Mouse (Mus musculus) erythroblast, adult 5-6 weeks (primary cell): Measurements from ENCODE around the gene Hesx1. TPM values are rescaled to one million over a fixed set of nuclear protein-coding genes. Genes with fewer than 3 reads are reported as not detected.
A peak's percentile ranks its signal among the peaks of the same experiment; 100 is the strongest.

Source experiments
- ATAC-seq: replicated peaks from 2 replicates; pipeline ENCODE4 v1.8.0; 2016; ENCODE audit warnings: moderate number of reproducible peaks, mild to moderate bottlenecking, moderate TSS enrichment, inconsistent platforms; ENCODE audit not compliant: poor library complexity, low FRiP score, severe bottlenecking
- total RNA-seq, 2 experiments: library from RNA; stranded (forward) in 1 of 2; stranded (reverse) in 1 of 2; fragments of 150-400 nt in 1 of 2; fragments of 200-764, 138-1000 nt in 1 of 2; gene quantifications; 2 replicates each; pipeline versions ENCODE4 v1.2.3 to v1.2.4; 2015 to 2017; ENCODE audit warnings: low replicate concordance in 2 of 2

The Hesx1 gene
- total RNA-seq, 2 experiments from 2014 or later, result not detected

GRCm38 (mm10) chr14:27005937-27006336, 11.7 kb downstream of the Hesx1 start:
- ATAC-seq, result no peak

GRCm38 (mm10) chr14:27011561-27011960, 17.3 kb downstream of the Hesx1 start:
- no peak for ATAC-seq

- no peak for ATAC-seq
Observed at GRCm38 (mm10) chr14:27013658-27014057, 19.4 kb downstream of the Hesx1 start.

GRCm38 (mm10) chr14:27017936-27018335, 23.7 kb downstream of the Hesx1 start:
- ATAC-seq, result no peak

GRCm38 (mm10) chr14:27019850-27020249, 25.6 kb downstream of the Hesx1 start:
- ATAC-seq, result no peak

- ATAC-seq, result peak; percentile 64; the same call in 1 of the 2 replicates
Observed at GRCm38 (mm10) chr14:27022876-27023275, 28.7 kb downstream of the Hesx1 start.

GRCm38 (mm10) chr14:27024664-27025063, 30.4 kb downstream of the Hesx1 start:
- ATAC-seq, result no peak

GRCm38 (mm10) chr14:27029771-27030173, 35.6 kb downstream of the Hesx1 start:
- ATAC-seq, result no peak

- ATAC-seq, result no peak
Observed at GRCm38 (mm10) chr14:27031142-27031541, 36.9 kb downstream of the Hesx1 start.

- no peak for ATAC-seq
Observed at GRCm38 (mm10) chr14:27037513-27037912, 43.3 kb downstream of the Hesx1 start.

GRCm38 (mm10) chr14:27038783-27039182, 44.6 kb downstream of the Hesx1 start, which contains the start of gene Il17rd:
TSS of gene Il17rd (plus strand) at chr14:27038941.
- ATAC-seq, result no peak

- ATAC-seq, result no peak
Observed at GRCm38 (mm10) chr14:27039281-27040248, 45.3 kb downstream of the Hesx1 start.

GRCm38 (mm10) chr14:27040451-27040850, 46.2 kb downstream of the Hesx1 start:
- no peak for ATAC-seq

GRCm38 (mm10) chr14:27042280-27042983, 48.2 kb downstream of the Hesx1 start:
- ATAC-seq, result no peak

GRCm38 (mm10) chr14:27043416-27043815, 49.2 kb downstream of the Hesx1 start:
- no peak for ATAC-seq

GRCm38 (mm10) chr14:27044221-27044966, 50.2 kb downstream of the Hesx1 start:
- ATAC-seq, result no peak

- ATAC-seq, result no peak
Observed at GRCm38 (mm10) chr14:27044967-27045361, 50.7 kb downstream of the Hesx1 start.

- no peak for ATAC-seq
Observed at GRCm38 (mm10) chr14:27048231-27048956, 54.2 kb downstream of the Hesx1 start.

GRCm38 (mm10) chr14:27050043-27050442, 55.8 kb downstream of the Hesx1 start:
- no peak for ATAC-seq
